Mouse (Mus musculus) spleen, adult 2 months (tissue): ENCODE results near the gene Abcg5. TPM values are rescaled to one million over a fixed set of nuclear protein-coding genes. Genes with fewer than 3 reads are reported as not detected.

ENCODE experiments used
- DNase-seq, 2 experiments: peaks; one replicate each; pipeline versions ENCODE4 v3.0.0 to v3.0.0-alpha.2; 2012 to 2021; ENCODE audit warnings: low spot score in 2 of 2, low read depth in 1 of 2
- H3K27ac ChIP-seq: fragments of 200-500 bp; 2 replicates; pipeline ENCODE4 v1.5.1; 2012; ENCODE audit warnings: low read length, inconsistent platforms; ENCODE audit not compliant: insufficient read depth
- H3K27me3 ChIP-seq: fragments of 200-500 bp; 2 replicates; pipeline ENCODE4 v1.6.1; 2012; ENCODE audit warnings: mild to moderate bottlenecking, moderate library complexity, low read length, inconsistent platforms; ENCODE audit not compliant: control insufficient read depth, insufficient read depth
- H3K36me3 ChIP-seq: fragments of 200-500 bp; 2 replicates; pipeline ENCODE4 v1.6.1; 2012; ENCODE audit warnings: mild to moderate bottlenecking, low read length, inconsistent platforms; ENCODE audit not compliant: control insufficient read depth, insufficient read depth
- H3K4me1 ChIP-seq: fragments of 200-500 bp; 2 replicates; pipeline ENCODE4 v1.6.1; 2011; ENCODE audit warnings: inconsistent platforms; ENCODE audit not compliant: control insufficient read depth, insufficient read depth, insufficient read length
- H3K4me3 ChIP-seq: fragments of 200-500 bp; 2 replicates; pipeline ENCODE4 v1.5.1; 2011; ENCODE audit warnings: mild to moderate bottlenecking, inconsistent platforms; ENCODE audit not compliant: insufficient read depth, insufficient read length; ENCODE audit errors: extremely low read depth
- CTCF ChIP-seq: fragments of 200-500 bp; IDR thresholded peaks from 2 replicates; pipeline ENCODE4 v1.5.1; 2011; ENCODE audit warnings: mild to moderate bottlenecking, inconsistent platforms; ENCODE audit not compliant: insufficient read depth, insufficient read length, insufficient replicate concordance; ENCODE audit errors: extremely low read depth
- POLR2A ChIP-seq: fragments of 200-500 bp; IDR thresholded peaks from 2 replicates; pipeline ENCODE4 v1.6.1; 2011; ENCODE audit warnings: low read depth, low read length, inconsistent platforms
- WGBS: fragments of 180-500 bp; shearing (Covaris S2); methylation state at CpG from one replicate; pipeline ENCODE4 v1.1.7; 2018; 5-methylcytosine and 5-hydroxymethylcytosine counted together
- polyA plus RNA-seq: library from polyadenylated mRNA; depleted of rRNA; stranded (reverse); fragments of >200 nt; gene quantifications from 2 replicates; pipeline ENCODE4 v1.2.3, GENCODE M21; 2012; rRNA removed

Abcg5 gene
- polyA plus RNA-seq, 1 experiment: 0.09 TPM

GRCm38 (mm10) chr17:84616526-84617074 lies 66.2 kb downstream of the Abcg5 start:
- DNase-seq: no peak
- H3K4me3 ChIP-seq: no peak overlapping the region
- no peaks in the 10 kb centered on the region for H3K36me3 ChIP-seq
- 72% methylated on average over 6 of the region's 6 CpGs for WGBS
- H3K27ac ChIP-seq: no peak overlapping the region
- H3K4me1 ChIP-seq: no peaks in the 10 kb centered on the region; the same call in 1 of the 2 replicates
- H3K27me3 ChIP-seq: no peaks in the 10 kb centered on the region
- TF ChIP-seq CTCF (no peak), POLR2A (no peak)

DNA sequence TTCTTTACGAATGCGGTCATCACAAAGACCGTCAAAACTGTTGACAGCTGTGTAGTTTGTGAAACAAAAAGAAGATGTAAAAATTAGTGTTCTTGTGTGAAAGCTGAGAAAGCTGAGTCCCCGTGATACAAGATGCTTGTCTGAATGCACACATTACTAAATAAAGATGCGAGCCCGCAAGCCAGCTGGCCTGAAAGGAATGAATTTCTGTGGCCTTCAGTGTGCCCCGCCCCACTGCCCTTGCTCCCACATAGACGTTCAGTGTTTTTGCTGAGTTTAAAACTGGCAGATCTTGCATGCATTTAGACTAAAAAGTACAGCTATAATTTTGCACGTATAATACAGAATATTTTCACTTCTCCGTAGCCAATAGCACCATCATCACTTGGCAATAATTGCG lies 67.0 kb downstream of the Abcg5 start:
- TF ChIP-seq CTCF (no peak), POLR2A (no peak)
- Histone ChIP-seq H3K36me3 (no peaks in the 10 kb centered on the region), H3K27ac (no peak overlapping the region), H3K4me1 (no peaks in the 10 kb centered on the region; the same call in 1 of the 2 replicates), H3K27me3 (no peaks in the 10 kb centered on the region), H3K4me3 (no peak overlapping the region)
- WGBS: 86% methylated on average over 11 of the region's 11 CpGs
- DNase-seq: no peak

DNA sequence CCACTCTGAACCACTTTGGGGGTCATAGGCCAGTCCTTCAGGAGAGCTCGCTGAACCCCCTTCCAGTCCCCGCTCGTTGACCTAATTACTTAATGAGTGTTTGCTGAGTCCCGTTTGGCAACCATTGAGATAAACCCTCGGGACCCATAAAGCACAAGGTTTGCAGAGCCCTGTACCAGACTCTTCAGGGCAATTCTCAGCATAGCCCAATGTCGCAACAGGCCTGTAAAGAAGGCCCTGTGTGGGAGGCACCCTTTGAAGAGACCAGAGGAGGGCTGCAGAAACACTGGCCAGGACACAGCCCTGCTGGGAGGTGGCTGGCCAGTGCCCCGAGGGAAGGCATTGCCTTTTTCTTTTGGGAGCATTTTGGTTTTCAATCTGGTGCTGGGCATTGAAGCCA lies 70.8 kb downstream of the Abcg5 start:
- Histone ChIP-seq H3K27ac (no peak overlapping the region), H3K27me3 (no peaks in the 10 kb centered on the region), H3K4me1 (peaks cover 3% of the 10 kb centered on the region; the same call in 1 of the 2 replicates), H3K36me3 (no peaks in the 10 kb centered on the region), H3K4me3 (no peak overlapping the region)
- TF ChIP-seq POLR2A (no peak), CTCF (no peak)
- 73% methylated on average over 7 of the region's 7 CpGs for WGBS
- DNase-seq: no peak

DNA sequence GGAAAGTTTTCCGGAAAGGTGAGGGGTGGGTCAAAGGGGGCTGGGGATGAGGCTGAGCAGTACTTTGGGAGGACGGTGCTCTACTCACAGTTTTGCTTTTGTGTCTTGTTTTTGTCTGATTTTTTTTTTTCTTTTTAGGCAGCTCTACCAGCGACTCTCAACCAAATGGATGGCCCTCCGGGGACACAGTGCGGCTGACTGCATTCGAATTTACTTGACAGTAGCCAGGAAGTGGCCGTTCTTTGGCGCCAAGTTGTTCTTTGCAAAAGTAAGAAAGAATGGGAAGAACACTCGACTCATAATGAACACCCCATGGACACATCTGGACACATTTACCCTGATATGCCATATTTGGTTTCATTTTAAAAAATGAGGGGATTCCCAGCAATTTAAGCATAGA lies 71.3 kb downstream of the Abcg5 start:
- H3K36me3 ChIP-seq: no peaks in the 10 kb centered on the region
- DNase-seq: no peak
- TF ChIP-seq CTCF: no peak
- TF ChIP-seq POLR2A: no peak
- peaks cover 3% of the 10 kb centered on the region; the same call in 1 of the 2 replicates for H3K4me1 ChIP-seq
- WGBS: 70% methylated on average over 9 of the region's 9 CpGs
- H3K27ac ChIP-seq: no peak overlapping the region
- no peaks in the 10 kb centered on the region for H3K27me3 ChIP-seq
- no peak overlapping the region for H3K4me3 ChIP-seq

DNA sequence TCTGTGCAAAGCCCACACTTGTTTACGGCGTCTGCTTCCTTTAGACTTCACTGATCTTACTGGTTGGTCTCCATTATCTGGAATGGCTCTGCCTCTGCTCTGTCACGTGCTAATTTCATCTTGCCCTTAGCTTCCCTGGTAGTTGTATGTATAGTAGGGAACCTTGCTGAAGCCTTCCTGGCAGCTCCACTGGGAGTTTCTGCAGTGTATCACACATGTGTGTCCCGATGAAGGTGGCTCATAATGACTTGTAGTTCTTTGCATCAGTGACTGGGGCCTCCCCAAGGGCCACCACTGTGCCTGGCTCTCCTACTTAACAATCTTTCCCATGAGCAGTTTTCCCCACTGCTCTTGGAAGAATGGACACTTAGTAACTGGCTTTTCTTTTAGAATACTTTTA lies 74.2 kb downstream of the Abcg5 start:
- H3K27ac ChIP-seq: no peak overlapping the region
- H3K4me3 ChIP-seq: no peak overlapping the region
- DNase-seq: no peak
- H3K36me3 ChIP-seq: no peaks in the 10 kb centered on the region
- no peaks in the 10 kb centered on the region for H3K27me3 ChIP-seq
- no peak for TF ChIP-seq CTCF
- peaks cover 3% of the 10 kb centered on the region; the same call in 1 of the 2 replicates for H3K4me1 ChIP-seq
- WGBS: 63% methylated on average over 4 of the region's 4 CpGs

Other genes starting within 250 kb of the Abcg5 start
- 17.2 and 17.4 TPM in 2 replicates for gene Thada, start 216.8 kb downstream of the Abcg5 start, polyA plus RNA-seq
- gene Plekhh2, start 171.1 kb downstream of the Abcg5 start, polyA plus RNA-seq: 1.6 TPM in 2 replicates
- 0.48 and 0.71 TPM in 2 replicates for gene Dync2li1, start 56.5 kb downstream of the Abcg5 start, polyA plus RNA-seq
- 0.06 TPM in 1 of 2 replicates, not detected in the other for gene Abcg8, start 6.7 kb downstream of the Abcg5 start, polyA plus RNA-seq
- 5.4 and 6.8 TPM in 2 replicates for gene Lrpprc, start 107.8 kb upstream of the Abcg5 start, polyA plus RNA-seq